Mouse (Mus musculus) CH12.LX (cell line): ENCODE measurements around the gene Ascc1. TPM values are rescaled to one million over a fixed set of nuclear protein-coding genes. Genes with fewer than 3 reads are reported as not detected.

ENCODE experiments used
- DNase-seq: peaks from one replicate; pipeline ENCODE4 v3.0.0-alpha.2; 2013; ENCODE audit errors: extremely low read depth
- H3K27ac ChIP-seq: 2 replicates; pipeline ENCODE4 v1.5.1; 2012; ENCODE audit warnings: low read depth, mild to moderate bottlenecking, control low read depth, moderate library complexity; ENCODE audit not compliant: insufficient read depth
- H3K27me3 ChIP-seq: replicated peaks from 2 replicates; pipeline ENCODE3; 2012; ENCODE audit warnings: inconsistent platforms
- H3K36me3 ChIP-seq, 2 experiments: replicated peaks in 1 of 2; 2 replicates each; pipeline versions ENCODE3 to v1.6.1; 2012; ENCODE audit warnings: inconsistent platforms in 1 of 2, low read length in 1 of 2, mild to moderate bottlenecking in 1 of 2, mixed read lengths in 1 of 2, moderate library complexity in 1 of 2; ENCODE audit not compliant: control insufficient read depth in 1 of 2, insufficient read depth in 1 of 2
- H3K4me1 ChIP-seq, 2 experiments: 2 replicates each; pipeline ENCODE4 v1.6.1; 2012; ENCODE audit warnings: inconsistent platforms in 1 of 2, moderate library complexity in 1 of 2; ENCODE audit not compliant: insufficient read depth in 2 of 2, control insufficient read depth in 1 of 2
- H3K4me2 ChIP-seq: 2 replicates; pipeline ENCODE4 v1.6.1; 2012; ENCODE audit warnings: low read depth, mild to moderate bottlenecking, control low read depth; ENCODE audit not compliant: poor library complexity, insufficient read depth, severe bottlenecking
- H3K4me3 ChIP-seq, 3 experiments: fragments of 150-350 bp in 1 of 3; sonication (generic) in 1 of 3; replicated peaks in 1 of 3; 2 replicates each; pipeline versions ENCODE3 to v1.5.1; 2011 to 2012; ENCODE audit warnings: low read depth in 2 of 3, low read length in 2 of 3, mild to moderate bottlenecking in 2 of 3, moderate library complexity in 2 of 3, control low read depth in 1 of 3, improper control_type of control experiment in 1 of 3, inconsistent platforms in 1 of 3, mixed read lengths in 1 of 3; ENCODE audit not compliant: poor library complexity in 1 of 3
- H3K79me2 ChIP-seq: replicated peaks from 2 replicates; pipeline ENCODE4 v1.6.1; 2012; ENCODE audit warnings: mild to moderate bottlenecking, moderate library complexity; ENCODE audit not compliant: control insufficient read depth, poor library complexity, insufficient read depth, severe bottlenecking; ENCODE audit errors: extremely low read depth
- H3K9ac ChIP-seq: 2 replicates; pipeline ENCODE4 v1.6.1; 2012; ENCODE audit warnings: low read depth, mild to moderate bottlenecking, control low read depth, moderate library complexity; ENCODE audit not compliant: insufficient read depth
- H3K9me3 ChIP-seq: replicated peaks from 2 replicates; pipeline ENCODE3; 2012; ENCODE audit warnings: low read length, inconsistent platforms, mixed read lengths
- BHLHE40 ChIP-seq: IDR thresholded peaks from 2 replicates; pipeline ENCODE4 v1.6.1; 2011; ENCODE audit warnings: mild to moderate bottlenecking, low read depth, low read length, improper control_type of control experiment
- CHD1 ChIP-seq: IDR thresholded peaks from 2 replicates; pipeline ENCODE4 v1.6.1; 2012; ENCODE audit warnings: low read depth, low read length, improper control_type of control experiment, inconsistent platforms
- CHD2 ChIP-seq: IDR thresholded peaks from 2 replicates; pipeline ENCODE4 v1.6.1; 2011; ENCODE audit warnings: low read length, improper control_type of control experiment
- CTCF ChIP-seq, 2 experiments: IDR thresholded peaks in 1 of 2; conservative IDR thresholded peaks in 1 of 2; 2 replicates each; pipeline ENCODE4 v1.5.1; 2011 to 2012; ENCODE audit warnings: low read depth in 2 of 2, low read length in 2 of 2, improper control_type of control experiment in 1 of 2, inconsistent platforms in 1 of 2, mild to moderate bottlenecking in 1 of 2, moderate library complexity in 1 of 2
- E2F4 ChIP-seq: IDR thresholded peaks from 2 replicates; pipeline ENCODE4 v1.6.1; 2011; ENCODE audit warnings: low read depth, low read length, improper control_type of control experiment; ENCODE audit not compliant: insufficient replicate concordance
- ELF1 ChIP-seq: IDR thresholded peaks from 2 replicates; pipeline ENCODE4 v1.6.1; 2014; ENCODE audit warnings: low read depth, mild to moderate bottlenecking, inconsistent platforms, low read length, improper control_type of control experiment
- EP300 ChIP-seq: IDR thresholded peaks from 2 replicates; pipeline ENCODE4 v1.6.1; 2011; ENCODE audit warnings: low read length, improper control_type of control experiment
- GABPA ChIP-seq: IDR thresholded peaks from 2 replicates; pipeline ENCODE4 v1.6.1; 2012; ENCODE audit warnings: low read depth, low read length, improper control_type of control experiment, inconsistent platforms; ENCODE audit not compliant: insufficient replicate concordance
- JUN ChIP-seq: IDR thresholded peaks from 2 replicates; pipeline ENCODE4 v1.6.1; 2011; ENCODE audit warnings: low read depth, mild to moderate bottlenecking, low read length, improper control_type of control experiment, moderate library complexity; ENCODE audit not compliant: insufficient read depth
- KAT2A ChIP-seq: IDR thresholded peaks from 2 replicates; pipeline ENCODE4 v1.6.1; 2012; ENCODE audit warnings: low read length, improper control_type of control experiment, inconsistent platforms; ENCODE audit not compliant: insufficient replicate concordance
- MAFK ChIP-seq: IDR thresholded peaks from 2 replicates; pipeline ENCODE4 v1.6.1; 2011; ENCODE audit warnings: low read length, improper control_type of control experiment; ENCODE audit not compliant: insufficient replicate concordance
- MAX ChIP-seq: IDR thresholded peaks from 2 replicates; pipeline ENCODE4 v1.6.1; 2011; ENCODE audit warnings: low read length, improper control_type of control experiment
- MEF2A ChIP-seq: IDR thresholded peaks from 2 replicates; pipeline ENCODE4 v1.6.1; 2014; ENCODE audit warnings: low read depth, mild to moderate bottlenecking, inconsistent platforms, low read length, improper control_type of control experiment, borderline replicate concordance
- PAX5 ChIP-seq: IDR thresholded peaks from 2 replicates; pipeline ENCODE4 v1.6.1; 2012; ENCODE audit warnings: low read length, inconsistent platforms, mixed read lengths
- POLR2AphosphoS2 ChIP-seq: IDR thresholded peaks from 2 replicates; pipeline ENCODE4 v1.6.1; 2011; ENCODE audit warnings: low read depth, low read length, improper control_type of control experiment
- RAD21 ChIP-seq: IDR thresholded peaks from 2 replicates; pipeline ENCODE4 v1.6.1; 2011; ENCODE audit warnings: low read depth, mild to moderate bottlenecking, low read length, improper control_type of control experiment, moderate library complexity
- SIN3A ChIP-seq: IDR thresholded peaks from 2 replicates; pipeline ENCODE4 v1.6.1; 2012; ENCODE audit warnings: low read length, improper control_type of control experiment, inconsistent platforms
- SMC3 ChIP-seq: IDR thresholded peaks from 2 replicates; pipeline ENCODE4 v1.6.1; 2011; ENCODE audit warnings: low read depth, low read length, improper control_type of control experiment
- TBP ChIP-seq: conservative IDR thresholded peaks from 2 replicates; pipeline ENCODE4 v1.6.1; 2011; ENCODE audit warnings: low read depth, low read length, improper control_type of control experiment
- TCF12 ChIP-seq: IDR thresholded peaks from 2 replicates; pipeline ENCODE4 v1.6.1; 2014; ENCODE audit warnings: low read depth, mild to moderate bottlenecking, inconsistent platforms, low read length, improper control_type of control experiment
- UBTF ChIP-seq: IDR thresholded peaks from 2 replicates; pipeline ENCODE4 v1.6.1; 2012; ENCODE audit warnings: low read depth, mild to moderate bottlenecking, inconsistent platforms, low read length, improper control_type of control experiment, moderate library complexity
- USF1 ChIP-seq: IDR thresholded peaks from 2 replicates; pipeline ENCODE4 v1.6.1; 2014; ENCODE audit warnings: low read depth, mild to moderate bottlenecking, inconsistent platforms, low read length, improper control_type of control experiment
- USF2 ChIP-seq: conservative IDR thresholded peaks from 2 replicates; pipeline ENCODE4 v1.6.1; 2011; ENCODE audit warnings: low read depth, low read length, improper control_type of control experiment
- ZC3H11A ChIP-seq: IDR thresholded peaks from 2 replicates; pipeline ENCODE4 v1.6.1; 2012; ENCODE audit warnings: low read depth, mild to moderate bottlenecking, inconsistent platforms, low read length, improper control_type of control experiment
- ZKSCAN1 ChIP-seq: IDR thresholded peaks from 2 replicates; pipeline ENCODE4 v1.6.1; 2012; ENCODE audit warnings: low read depth, inconsistent platforms, low read length, improper control_type of control experiment, borderline replicate concordance
- ZNF384 ChIP-seq: IDR thresholded peaks from 2 replicates; pipeline ENCODE4 v1.6.1; 2012; ENCODE audit warnings: low read depth, low read length, improper control_type of control experiment, inconsistent platforms
- dilution Hi-C: fragments of 300-500 bp; cut with MboI; formaldehyde crosslinking; loops from 2 replicates; pipeline ENCODE4 v1.14.3; 2020; ENCODE audit warnings: low sequenced_read_pairs; ENCODE audit not compliant: extremely low pct_unique_long_range_greater_than_20kb, extremely low pct_ligation_motif_present
- in situ Hi-C: fragments of 300-500 bp; cut with MboI; formaldehyde crosslinking; loops from 3 replicates; pipeline ENCODE4 v1.14.3; 2019; ENCODE audit warnings: low sequenced_read_pairs, low pct_ligation_motif_present, low pct_unique_long_range_greater_than_20kb, mixed read lengths
- polyA plus RNA-seq: library from polyadenylated mRNA; unstranded; fragments of >175 nt; gene quantifications from 2 replicates; pipeline ENCODE4 v1.2.1, GENCODE M21; 2012; ENCODE audit warnings: low read depth; ENCODE audit not compliant: insufficient read length
- total RNA-seq, 2 experiments: library from RNA; depleted of rRNA; stranded (reverse); fragments of 300-350 nt in 1 of 2; fragments of >200 nt in 1 of 2; gene quantifications; 2 replicates each; pipeline ENCODE4 v1.2.3; 2012 to 2014

Ascc1 gene
- total and polyA plus RNA-seq, 3 experiments = 20.1 to 25.5 (median 25.4) TPM

DNA sequence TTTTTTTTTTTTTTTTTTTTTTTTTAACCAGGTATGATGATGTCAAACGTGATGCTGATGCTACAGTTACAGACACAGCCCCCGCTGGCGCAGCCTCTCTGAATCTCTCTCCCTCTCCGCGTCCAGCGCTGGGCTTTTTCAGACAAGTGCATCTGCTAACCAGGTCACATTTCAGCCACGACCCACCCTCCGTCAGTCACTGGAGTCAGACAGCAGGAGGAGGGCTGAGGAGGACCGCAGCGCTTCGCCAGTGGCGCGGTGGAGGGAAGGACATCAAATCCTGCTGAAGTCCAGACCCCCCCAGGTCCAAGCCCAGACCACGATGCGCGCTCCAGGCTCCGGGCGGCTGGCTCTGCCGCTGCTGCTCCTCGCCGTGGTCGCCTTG, 103.5 kb downstream of the Ascc1 start, which contains the start of gene Spock2:
Gene Spock2 (plus strand): TSS at position 74 of the 385 bp plus-strand sequence.
- H3K27ac ChIP-seq = no peak within 1 kb of the TSS
- H3K9me3 ChIP-seq = peaks cover 10% of the 10 kb centered on the region
- no peak within 1 kb of the TSS for H3K9ac ChIP-seq
- dilution Hi-C loops (no loop called here), in situ Hi-C loops (no loop called here)
- H3K36me3 ChIP-seq = peaks cover 0 to 12% of the 10 kb centered on the region in 2 experiments
- no peak for DNase-seq
- no peak within 1 kb of the TSS for H3K4me3 ChIP-seq
- peaks cover 2% of the 10 kb centered on the region for H3K27me3 ChIP-seq
- H3K79me2 ChIP-seq = no peaks in the 10 kb centered on the region
- no peaks in the 10 kb centered on the region for H3K4me1 ChIP-seq
- H3K4me2 ChIP-seq = no peak within 1 kb of the TSS
- TF ChIP-seq EP300 (no peak), BHLHE40 (no peak), SIN3A (no peak), ELF1 (no peak), USF1 (no peak), ZNF384 (no peak), E2F4 (no peak), SMC3 (no peak), CHD1 (no peak), TBP (no peak), CTCF (conservative IDR thresholded peaks at IDR 0.05 in 1 of 2, IDR thresholded peaks at IDR 0.05 in 1 of 2; ENCODE audit: low read depth in 2 of 2, low read length in 2 of 2) (no peak), MEF2A (no peak), GABPA (no peak), KAT2A (no peak), POLR2AphosphoS2 (no peak), USF2 (no peak), MAX (no peak), JUN (no peak), UBTF (no peak), RAD21 (no peak)

DNA sequence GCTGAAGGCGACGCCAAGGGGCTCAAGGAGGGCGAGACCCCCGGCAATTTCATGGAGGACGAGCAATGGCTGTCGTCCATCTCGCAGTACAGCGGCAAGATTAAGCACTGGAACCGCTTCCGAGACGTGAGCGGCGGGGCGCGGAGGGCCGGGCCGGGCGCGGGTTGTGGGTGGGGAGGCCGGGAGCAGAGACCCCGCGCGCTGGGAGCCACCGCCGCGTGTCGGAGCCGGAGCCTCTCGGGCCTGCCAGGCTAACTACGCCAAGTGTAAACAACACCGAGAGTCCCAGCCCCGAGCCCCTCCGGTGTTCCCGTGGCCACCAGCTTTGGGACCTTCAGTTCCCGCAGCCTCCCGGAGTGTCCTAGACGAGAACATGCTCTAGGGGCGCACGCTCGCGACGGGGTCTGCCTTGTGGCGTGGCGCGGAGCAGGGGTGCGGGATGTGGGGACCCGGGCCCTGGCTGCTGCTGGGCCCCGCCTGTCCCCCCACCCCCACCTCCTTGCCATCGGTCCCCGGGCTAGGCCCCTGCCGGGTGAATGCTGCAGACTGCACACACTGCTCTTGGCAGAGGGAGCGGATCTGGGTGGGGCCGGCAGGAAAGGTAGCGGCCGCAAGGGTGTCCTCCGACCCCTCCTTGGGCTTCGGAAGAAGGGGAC, 104.1 kb downstream of the Ascc1 start:
- Histone ChIP-seq H3K9ac (no peak overlapping the region), H3K36me3 (peaks cover 0 to 9% of the 10 kb centered on the region in 2 experiments), H3K27me3 (peaks cover 7% of the 10 kb centered on the region), H3K27ac (no peak overlapping the region), H3K4me1 (no peaks in the 10 kb centered on the region), H3K4me2 (no peak overlapping the region), H3K79me2 (no peaks in the 10 kb centered on the region), H3K9me3 (peaks cover 10% of the 10 kb centered on the region), H3K4me3 (no peak overlapping the region)
- in situ Hi-C loops = no loop called here
- DNase-seq = no peak
- dilution Hi-C loops = no loop called here
- TF ChIP-seq MAFK (no peak), ZKSCAN1 (no peak), POLR2AphosphoS2 (no peak), ZC3H11A (no peak), USF2 (no peak), CTCF (conservative IDR thresholded peaks at IDR 0.05 in 1 of 2, IDR thresholded peaks at IDR 0.05 in 1 of 2; ENCODE audit: low read depth in 2 of 2, low read length in 2 of 2) (no peak), ELF1 (no peak), USF1 (no peak), PAX5 (no peak), TCF12 (no peak), CHD2 (no peak)
